Mouse (Mus musculus) MEL (cell line): ENCODE measurements around the gene Sephs2. TPM values are rescaled to one million over a fixed set of nuclear protein-coding genes. Genes with fewer than 3 reads are reported as not detected.

Experiments
- DNase-seq: peaks from one replicate; pipeline ENCODE4 v3.0.0; 2011; ENCODE audit warnings: low read depth, low spot score
- H3K27ac ChIP-seq: 2 replicates; pipeline ENCODE4 v1.5.1; 2012; ENCODE audit warnings: low read depth, mild to moderate bottlenecking, control low read depth, low read length, moderate library complexity; ENCODE audit not compliant: control insufficient read depth
- H3K27me3 ChIP-seq, 2 experiments: fragments of 150-350 bp in 1 of 2; sonication (generic) in 1 of 2; 2 replicates each; pipeline ENCODE4 v1.6.1; 2012; ENCODE audit warnings: low read length in 2 of 2, mild to moderate bottlenecking in 2 of 2, improper control_type of control experiment in 1 of 2, moderate library complexity in 1 of 2; ENCODE audit not compliant: insufficient read depth in 2 of 2, control insufficient read depth in 1 of 2
- H3K36me3 ChIP-seq, 2 experiments: 2 replicates each; pipeline ENCODE4 v1.6.1; 2012 to 2014; ENCODE audit warnings: low read length in 2 of 2, improper control_type of control experiment in 1 of 2, inconsistent platforms in 1 of 2, mild to moderate bottlenecking in 1 of 2; ENCODE audit not compliant: insufficient read depth in 2 of 2, control insufficient read depth in 1 of 2
- H3K4me1 ChIP-seq, 2 experiments: fragments of 150-350 bp in 1 of 2; sonication (generic) in 1 of 2; 2 replicates each; pipeline ENCODE4 v1.6.1; 2012; ENCODE audit warnings: low read length in 2 of 2, improper control_type of control experiment in 1 of 2, mild to moderate bottlenecking in 1 of 2; ENCODE audit not compliant: insufficient read depth in 2 of 2, control insufficient read depth in 1 of 2
- H3K4me3 ChIP-seq, 2 experiments: fragments of 150-350 bp in 1 of 2; sonication (generic) in 1 of 2; 2 replicates each; pipeline ENCODE4 v1.5.1; 2012; ENCODE audit warnings: low read depth in 2 of 2, low read length in 2 of 2, mild to moderate bottlenecking in 2 of 2, moderate library complexity in 2 of 2, control low read depth in 1 of 2, improper control_type of control experiment in 1 of 2; ENCODE audit not compliant: control insufficient read depth in 1 of 2, insufficient read depth in 1 of 2
- H3K79me2 ChIP-seq: 2 replicates; pipeline ENCODE4 v1.6.1; 2012; ENCODE audit warnings: mild to moderate bottlenecking, low read length, moderate library complexity; ENCODE audit not compliant: control insufficient read depth, poor library complexity, insufficient read depth
- H3K9ac ChIP-seq: 2 replicates; pipeline ENCODE4 v1.6.1; 2012; ENCODE audit warnings: low read depth, mild to moderate bottlenecking, control low read depth, low read length, moderate library complexity; ENCODE audit not compliant: control insufficient read depth, poor library complexity, severe bottlenecking
- H3K9me3 ChIP-seq: fragments of 150-350 bp; sonication (generic); replicated peaks from 2 replicates; pipeline ENCODE4 v1.6.1; 2012; ENCODE audit warnings: mild to moderate bottlenecking, low read length, improper control_type of control experiment, moderate library complexity; ENCODE audit not compliant: insufficient read depth
- CHD1 ChIP-seq: IDR thresholded peaks from 2 replicates; pipeline ENCODE4 v1.6.1; 2012; ENCODE audit warnings: low read depth, mild to moderate bottlenecking, inconsistent platforms, low read length, improper control_type of control experiment
- CTCF ChIP-seq, 3 experiments: IDR thresholded peaks in 2 of 3; conservative IDR thresholded peaks in 1 of 3; 2 replicates each; pipeline ENCODE4 v1.5.1; 2011 to 2012; ENCODE audit warnings: low read length in 3 of 3, low read depth in 2 of 3, mild to moderate bottlenecking in 2 of 3, improper control_type of control experiment in 1 of 3, inconsistent platforms in 1 of 3, mixed read lengths in 1 of 3, moderate library complexity in 1 of 3; ENCODE audit not compliant: control insufficient read depth in 1 of 3, insufficient read depth in 1 of 3, poor library complexity in 1 of 3, severe bottlenecking in 1 of 3
- ETS1 ChIP-seq: IDR thresholded peaks from 2 replicates; pipeline ENCODE4 v1.6.1; 2012; ENCODE audit warnings: low read depth, mild to moderate bottlenecking, inconsistent platforms, low read length, improper control_type of control experiment, moderate library complexity
- JUND ChIP-seq: IDR thresholded peaks from 2 replicates; pipeline ENCODE4 v1.6.1; 2011; ENCODE audit warnings: low read depth, mild to moderate bottlenecking, improper control_type of control experiment, low read length
- KAT2A ChIP-seq: conservative IDR thresholded peaks from 2 replicates; pipeline ENCODE4 v1.6.1; 2012; ENCODE audit warnings: low read depth, low read length, improper control_type of control experiment, inconsistent platforms
- MAFK ChIP-seq: IDR thresholded peaks from 2 replicates; pipeline ENCODE4 v1.6.1; 2011; ENCODE audit warnings: low read depth, mild to moderate bottlenecking, low read length, improper control_type of control experiment, borderline replicate concordance
- MAX ChIP-seq: IDR thresholded peaks from 2 replicates; pipeline ENCODE4 v1.6.1; 2011; ENCODE audit warnings: low read length, improper control_type of control experiment
- MAZ ChIP-seq: IDR thresholded peaks from 2 replicates; pipeline ENCODE4 v1.6.1; 2012; ENCODE audit warnings: low read depth, mild to moderate bottlenecking, inconsistent platforms, low read length, improper control_type of control experiment
- MYB ChIP-seq: IDR thresholded peaks from 2 replicates; pipeline ENCODE4 v1.6.1; 2011; ENCODE audit warnings: mild to moderate bottlenecking, low read depth, low read length, improper control_type of control experiment
- MYC ChIP-seq: IDR thresholded peaks from 2 replicates; pipeline ENCODE4 v1.6.1; 2011; ENCODE audit warnings: low read depth, mild to moderate bottlenecking, low read length, improper control_type of control experiment, moderate library complexity
- NELFE ChIP-seq: IDR thresholded peaks from 2 replicates; pipeline ENCODE4 v1.6.1; 2011; ENCODE audit warnings: low read depth, low read length, improper control_type of control experiment
- NRF1 ChIP-seq: IDR thresholded peaks from 2 replicates; pipeline ENCODE4 v1.6.1; 2014; ENCODE audit warnings: low read depth, mild to moderate bottlenecking, inconsistent platforms, low read length, improper control_type of control experiment, moderate library complexity; ENCODE audit not compliant: poor library complexity, insufficient read depth, severe bottlenecking
- POLR2A ChIP-seq, 2 experiments: IDR thresholded peaks; 2 replicates each; pipeline ENCODE4 v1.6.1; 2011 to 2012; ENCODE audit warnings: low read length in 2 of 2, mild to moderate bottlenecking in 2 of 2, control low read depth in 1 of 2, improper control_type of control experiment in 1 of 2, low read depth in 1 of 2, moderate library complexity in 1 of 2; ENCODE audit not compliant: control insufficient read depth in 1 of 2, insufficient read depth in 1 of 2, poor library complexity in 1 of 2
- POLR2AphosphoS2 ChIP-seq: IDR thresholded peaks from 2 replicates; pipeline ENCODE4 v1.6.1; 2011; ENCODE audit warnings: low read length, improper control_type of control experiment
- POLR2AphosphoS5 ChIP-seq: IDR thresholded peaks from 2 replicates; pipeline ENCODE4 v1.6.1; 2012; ENCODE audit warnings: low read depth, borderline replicate concordance, mild to moderate bottlenecking, inconsistent platforms, low read length, moderate library complexity, mixed read lengths
- RAD21 ChIP-seq: IDR thresholded peaks from 2 replicates; pipeline ENCODE4 v1.6.1; 2011; ENCODE audit warnings: mild to moderate bottlenecking, low read depth, low read length, improper control_type of control experiment
- RCOR1 ChIP-seq: IDR thresholded peaks from 2 replicates; pipeline ENCODE4 v1.6.1; 2012; ENCODE audit warnings: low read depth, mild to moderate bottlenecking, inconsistent platforms, low read length, improper control_type of control experiment
- SMC3 ChIP-seq: IDR thresholded peaks from 2 replicates; pipeline ENCODE4 v1.6.1; 2011; ENCODE audit warnings: low read depth, low read length, improper control_type of control experiment
- TAL1 ChIP-seq: IDR thresholded peaks from 2 replicates; pipeline ENCODE4 v1.6.1; 2012; ENCODE audit warnings: mild to moderate bottlenecking, inconsistent platforms, low read length, moderate library complexity, mixed read lengths
- TBP ChIP-seq: IDR thresholded peaks from 2 replicates; pipeline ENCODE4 v1.8.0; 2011; ENCODE audit warnings: low read depth, low read length, improper control_type of control experiment
- TCF12 ChIP-seq: IDR thresholded peaks from 2 replicates; pipeline ENCODE4 v1.6.1; 2014; ENCODE audit warnings: low read depth, mild to moderate bottlenecking, inconsistent platforms, low read length, improper control_type of control experiment, moderate library complexity
- USF2 ChIP-seq, 2 experiments: IDR thresholded peaks; 2 replicates each; pipeline ENCODE4 v1.6.1; 2011 to 2012; ENCODE audit warnings: improper control_type of control experiment in 2 of 2, low read length in 2 of 2, borderline replicate concordance in 1 of 2, inconsistent platforms in 1 of 2, low read depth in 1 of 2, mild to moderate bottlenecking in 1 of 2; ENCODE audit not compliant: insufficient read depth in 1 of 2
- ZC3H11A ChIP-seq: IDR thresholded peaks from 2 replicates; pipeline ENCODE4 v1.6.1; 2012; ENCODE audit warnings: low read depth, mild to moderate bottlenecking, inconsistent platforms, low read length, improper control_type of control experiment
- ZKSCAN1 ChIP-seq: IDR thresholded peaks from 2 replicates; pipeline ENCODE4 v1.6.1; 2012; ENCODE audit warnings: low read depth, mild to moderate bottlenecking, inconsistent platforms, low read length, improper control_type of control experiment, moderate library complexity
- ZMIZ1 ChIP-seq: IDR thresholded peaks from 2 replicates; pipeline ENCODE4 v1.6.1; 2012; ENCODE audit warnings: low read depth, mild to moderate bottlenecking, inconsistent platforms, low read length, improper control_type of control experiment, moderate library complexity
- ZNF384 ChIP-seq: IDR thresholded peaks from 2 replicates; pipeline ENCODE4 v1.6.1; 2012; ENCODE audit warnings: low read depth, mild to moderate bottlenecking, inconsistent platforms, low read length, improper control_type of control experiment
- polyA plus RNA-seq, 2 experiments: library from polyadenylated mRNA; stranded (reverse) in 1 of 2; unstranded in 1 of 2; fragments of >175 nt in 1 of 2; fragments of >200 nt in 1 of 2; gene quantifications; 2 replicates each; pipeline versions ENCODE4 v1.2.1 to v1.2.4; 2012; ENCODE audit warnings: low replicate concordance in 2 of 2, low read depth in 1 of 2; ENCODE audit not compliant: insufficient read length in 2 of 2, insufficient read depth in 1 of 2, missing spikeins in 1 of 2
- total RNA-seq: library from RNA; depleted of rRNA; stranded (reverse); fragments of 300-350 nt; gene quantifications from 2 replicates; pipeline ENCODE4 v1.2.3, GENCODE M21; 2012

Gene Sephs2
- total and polyA plus RNA-seq, 3 experiments = 109 to 182 TPM; not detected in 1

- TF ChIP-seq TCF12 (peak; percentile 59; the same call in 1 of the 2 replicates), USF2 (IDR thresholded peaks at IDR 0.05; ENCODE audit: borderline replicate concordance in 1 of 2, insufficient read depth in 1 of 2, low read depth in 1 of 2, low read length in 2 of 2) (no peak), ETS1 (peak; percentile 61; the same call in 1 of the 2 replicates), POLR2A (IDR thresholded peaks at IDR 0.05; ENCODE audit: control insufficient read depth in 1 of 2, insufficient read depth in 1 of 2, low read depth in 1 of 2, low read length in 2 of 2, poor library complexity in 1 of 2) (peak in 1 of 2 experiments; percentile 48; a peak in 1 of 4 replicates), JUND (no peak), ZMIZ1 (no peak), ZC3H11A (no peak), CHD1 (no peak), SMC3 (no peak), CTCF (IDR thresholded peaks at IDR 0.05 in 2 of 3, conservative IDR thresholded peaks at IDR 0.05 in 1 of 3; ENCODE audit: control insufficient read depth in 1 of 3, insufficient read depth in 1 of 3, low read depth in 2 of 3, low read length in 3 of 3, poor library complexity in 1 of 3, severe bottlenecking in 1 of 3) (peak in 1 of 3 experiments; percentile 10; a peak in 1 of 6 replicates), MAFK (no peak), RCOR1 (peak; percentile 53; the same call in 1 of the 2 replicates)
Measured at GRCm38 (mm10) chr7:127285154-127285553, 11.3 kb upstream of the Sephs2 start (continued).

GRCm38 (mm10) chr7:127282190-127282589 lies 8.3 kb upstream of the Sephs2 start:
- no peak for DNase-seq

GRCm38 (mm10) chr7:127281114-127281513 lies 7.3 kb upstream of the Sephs2 start:
- DNase-seq = peak; percentile 79
- H3K27ac ChIP-seq = peak overlapping the region; percentile 96
- no peaks in the 10 kb centered on the region for H3K27me3 ChIP-seq
- peak overlapping the region; percentile 38; the same call in 1 of the 2 replicates for H3K9ac ChIP-seq
- peaks cover 14 to 33% of the 10 kb centered on the region in 2 experiments for H3K4me1 ChIP-seq
- no peaks in the 10 kb centered on the region for H3K9me3 ChIP-seq
- peak overlapping the region in 1 of 2 experiments; percentile 40; a peak in 2 of 4 replicates for H3K4me3 ChIP-seq
- H3K36me3 ChIP-seq = peaks cover 0 to 24% of the 10 kb centered on the region in 2 experiments; a peak in 2 of 4 replicates
- H3K79me2 ChIP-seq = no peaks in the 10 kb centered on the region
- TF ChIP-seq NRF1 (no peak), POLR2AphosphoS2 (no peak), ZNF384 (peak; percentile 45; the same call in 1 of the 2 replicates), ETS1 (peak; percentile 94), TCF12 (peak; percentile 68), RCOR1 (peak; percentile 57; the same call in 1 of the 2 replicates), TBP (peak; percentile 43; the same call in 1 of the 2 replicates), ZKSCAN1 (no peak), MYB (no peak), POLR2A (IDR thresholded peaks at IDR 0.05; ENCODE audit: control insufficient read depth in 1 of 2, insufficient read depth in 1 of 2, low read depth in 1 of 2, low read length in 2 of 2, poor library complexity in 1 of 2) (no peak), MYC (peak; percentile 79), MAZ (no peak), MAX (peak; percentile 65), USF2 (IDR thresholded peaks at IDR 0.05; ENCODE audit: borderline replicate concordance in 1 of 2, insufficient read depth in 1 of 2, low read depth in 1 of 2, low read length in 2 of 2) (no peak), CTCF (IDR thresholded peaks at IDR 0.05 in 2 of 3, conservative IDR thresholded peaks at IDR 0.05 in 1 of 3; ENCODE audit: control insufficient read depth in 1 of 3, insufficient read depth in 1 of 3, low read depth in 2 of 3, low read length in 3 of 3, poor library complexity in 1 of 3, severe bottlenecking in 1 of 3) (no peak), KAT2A (no peak; the same call in 1 of the 2 replicates), TAL1 (peak; percentile 74), NELFE (no peak), ZMIZ1 (peak; percentile 46; the same call in 1 of the 2 replicates), RAD21 (no peak)

More at GRCm38 (mm10) chr7:127282190-127282589, 8.3 kb upstream of the Sephs2 start:
- no peaks in the 10 kb centered on the region for H3K27me3 ChIP-seq
- no peak overlapping the region for H3K4me3 ChIP-seq
- no peak overlapping the region for H3K9ac ChIP-seq
- peaks cover 14 to 38% of the 10 kb centered on the region in 2 experiments for H3K4me1 ChIP-seq
- TF ChIP-seq NRF1 (no peak), POLR2AphosphoS5 (no peak), MAZ (no peak), MAX (no peak), MAFK (no peak)
- TF ChIP-seq, all 39 proteins: peak for 0
- Histone ChIP-seq H3K36me3 (peaks cover 0 to 29% of the 10 kb centered on the region in 2 experiments; a peak in 2 of 4 replicates), H3K27ac (no peak overlapping the region), H3K9me3 (no peaks in the 10 kb centered on the region), H3K79me2 (no peaks in the 10 kb centered on the region)
